Mouse (Mus musculus): Measurements from ENCODE around the gene Dclre1b. TPM values are rescaled to one million over a fixed set of nuclear protein-coding genes. Genes with fewer than 3 reads are reported as not detected.
A peak's percentile ranks its signal among the peaks of the same experiment; 100 is the strongest.
"Not testable (repeated sequence)": the region's sequence is repeated elsewhere in the genome, so short reads cannot be mapped to it uniquely, and the experiment has no call there.

Gene Dclre1b
- polyA plus RNA-seq (2015; fragmentation: Nextera tagmentation; extraction: Ambion mirVana), result 31.0 and 32.7 TPM in 2 replicates

- peak within 1 kb of the TSS; percentile 80 for H3K9ac ChIP-seq
- peaks cover 17% of the 10 kb centered on the region for H3K4me1 ChIP-seq
- H3K9me3 ChIP-seq (replicated peaks), result no peaks in the 10 kb centered on the region
- ATAC-seq, result peak; percentile 99
- peaks cover 25% of the 10 kb centered on the region for H3K36me3 ChIP-seq (ENCODE audit: poor library complexity, severe bottlenecking)
- WGBS, result under 1% methylated on average over 62 of the region's 70 CpGs
- peak within 1 kb of the TSS; percentile 75 for H3K27ac ChIP-seq
- H3K4me3 ChIP-seq, result peak within 1 kb of the TSS; percentile 83
- no peaks in the 10 kb centered on the region for H3K27me3 ChIP-seq
- H3K4me2 ChIP-seq, result peak within 1 kb of the TSS; percentile 85
Measured at GRCm38 (mm10) chr3:103808891-103809798, at the start of gene Dclre1b, which contains the start of the genes Ap4b1 and Gm43064. Gene Dclre1b, minus strand, starts transcription at chr3:103809444. Gene Ap4b1, plus strand, starts transcription at chr3:103809520. Gene Gm43064, plus strand, starts transcription at chr3:103809573.

DNA sequence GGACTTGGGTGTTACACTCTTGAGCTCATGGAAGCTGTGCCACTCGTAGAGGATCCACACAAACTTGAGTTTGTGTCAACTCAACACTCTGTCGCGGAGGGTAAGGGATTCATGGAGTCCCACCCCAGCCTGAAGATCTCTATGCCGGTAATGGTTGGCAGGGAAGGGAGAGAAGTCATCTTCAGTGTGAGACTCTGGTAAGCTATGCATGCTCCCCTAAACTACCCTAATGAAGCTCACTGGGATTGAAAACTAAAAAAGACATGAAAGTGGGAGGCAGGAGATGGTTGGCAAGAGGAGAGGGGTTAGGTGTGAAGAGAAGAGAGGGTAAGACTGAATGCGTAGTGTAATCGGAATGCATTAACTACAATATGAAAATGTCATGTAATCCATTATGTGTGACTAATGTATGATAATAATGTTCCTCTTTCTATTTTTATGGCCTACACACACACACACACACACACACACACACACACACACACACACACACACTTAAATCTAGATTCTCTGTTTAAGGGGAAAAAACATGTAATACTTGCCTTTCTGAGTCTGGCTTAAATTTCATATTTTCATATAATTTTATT, 48.8 kb upstream of the Dclre1b start:
- Histone ChIP-seq H3K4me1 (peaks cover 7% of the 10 kb centered on the region; the same call in 1 of the 2 replicates), H3K9me3 (replicated peaks) (no peaks in the 10 kb centered on the region), H3K36me3 (ENCODE audit: poor library complexity, severe bottlenecking) (no peaks in the 10 kb centered on the region), H3K4me2 (no peak overlapping the region), H3K27ac (no peak overlapping the region), H3K27me3 (no peaks in the 10 kb centered on the region), H3K4me3 (no peak overlapping the region), H3K9ac (no peak overlapping the region)
- ATAC-seq, result no peak
- 96% methylated on average over 6 of the region's 6 CpGs for WGBS

- no peaks in the 10 kb centered on the region for H3K9me3 ChIP-seq (replicated peaks)
- no peaks in the 10 kb centered on the region for H3K36me3 ChIP-seq (ENCODE audit: poor library complexity, severe bottlenecking)
- peaks cover 7% of the 10 kb centered on the region; the same call in 1 of the 2 replicates for H3K4me1 ChIP-seq
- no peak overlapping the region for H3K4me3 ChIP-seq
- H3K27ac ChIP-seq, result no peak overlapping the region
- WGBS, result 93% methylated on average over 7 of the region's 7 CpGs
- no peak overlapping the region for H3K9ac ChIP-seq
- no peak overlapping the region for H3K4me2 ChIP-seq
- H3K27me3 ChIP-seq, result no peaks in the 10 kb centered on the region
- ATAC-seq, result no peak
Measured at GRCm38 (mm10) chr3:103857036-103857805, 48.0 kb upstream of the Dclre1b start.

DNA sequence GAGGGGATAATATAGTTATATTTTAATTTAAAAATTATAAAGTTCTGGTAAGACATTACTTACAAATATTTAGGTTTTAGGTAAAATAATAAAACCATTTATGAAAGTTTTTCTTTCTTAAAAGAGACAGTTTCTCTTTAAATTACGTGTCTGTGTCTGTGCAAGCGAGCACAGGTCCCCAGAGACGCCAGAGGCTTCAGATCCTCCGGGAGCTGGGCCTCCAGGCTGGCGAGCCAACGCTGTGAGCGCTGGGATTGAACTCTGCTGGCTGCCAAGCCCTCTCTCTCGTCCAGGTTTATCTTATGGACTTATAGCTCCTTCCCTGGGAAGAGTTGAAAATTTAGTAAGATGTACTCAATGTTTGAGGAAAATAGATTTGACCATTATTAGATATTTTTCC, 44.6 kb upstream of the Dclre1b start:
- no peak overlapping the region for H3K27ac ChIP-seq
- ATAC-seq, result no peak

GRCm38 (mm10) chr3:103852565-103853299, 43.5 kb upstream of the Dclre1b start:
- Histone ChIP-seq H3K36me3 (ENCODE audit: poor library complexity, severe bottlenecking) (no peaks in the 10 kb centered on the region), H3K9me3 (replicated peaks) (no peaks in the 10 kb centered on the region), H3K4me1 (no peaks in the 10 kb centered on the region), H3K4me2 (no peak overlapping the region), H3K27ac (no peak overlapping the region), H3K9ac (no peak overlapping the region), H3K4me3 (no peak overlapping the region), H3K27me3 (no peaks in the 10 kb centered on the region)
- ATAC-seq, result no peak
- 69% methylated on average over 3 of the region's 3 CpGs for WGBS

More for the DNA sequence above, 44.6 kb upstream of the Dclre1b start:
- H3K4me1 ChIP-seq, result no peaks in the 10 kb centered on the region
- 72% methylated on average over 8 of the region's 8 CpGs for WGBS
- no peak overlapping the region for H3K9ac ChIP-seq
- no peaks in the 10 kb centered on the region for H3K36me3 ChIP-seq (ENCODE audit: poor library complexity, severe bottlenecking)
- H3K4me2 ChIP-seq, result no peak overlapping the region
- no peak overlapping the region for H3K4me3 ChIP-seq
- H3K27me3 ChIP-seq, result no peaks in the 10 kb centered on the region
- H3K9me3 ChIP-seq (replicated peaks), result no peaks in the 10 kb centered on the region

GRCm38 (mm10) chr3:103851882-103852281, 42.6 kb upstream of the Dclre1b start:
- 91% methylated on average over 8 of the region's 8 CpGs for WGBS
- Histone ChIP-seq H3K36me3 (ENCODE audit: poor library complexity, severe bottlenecking) (no peaks in the 10 kb centered on the region), H3K9ac (no peak overlapping the region), H3K27ac (no peak overlapping the region), H3K4me2 (no peak overlapping the region), H3K4me1 (no peaks in the 10 kb centered on the region), H3K4me3 (no peak overlapping the region), H3K9me3 (replicated peaks) (no peaks in the 10 kb centered on the region), H3K27me3 (no peaks in the 10 kb centered on the region)
- ATAC-seq, result no peak

- Histone ChIP-seq H3K9me3 (replicated peaks) (no peaks in the 10 kb centered on the region), H3K27ac (no peak overlapping the region), H3K27me3 (no peaks in the 10 kb centered on the region), H3K9ac (no peak overlapping the region), H3K4me1 (no peaks in the 10 kb centered on the region), H3K36me3 (ENCODE audit: poor library complexity, severe bottlenecking) (no peaks in the 10 kb centered on the region), H3K4me2 (no peak overlapping the region), H3K4me3 (no peak overlapping the region)
- 94% methylated on average over 6 of the region's 6 CpGs for WGBS
- ATAC-seq, result no peak
Measured at GRCm38 (mm10) chr3:103851481-103851880, 42.2 kb upstream of the Dclre1b start.

GRCm38 (mm10) chr3:103850644-103851363, 41.6 kb upstream of the Dclre1b start:
- no peaks in the 10 kb centered on the region for H3K27me3 ChIP-seq
- no peak overlapping the region for H3K9ac ChIP-seq
- H3K4me2 ChIP-seq, result no peak overlapping the region
- H3K9me3 ChIP-seq (replicated peaks), result no peaks in the 10 kb centered on the region
- no peak overlapping the region for H3K27ac ChIP-seq
- no peaks in the 10 kb centered on the region for H3K4me1 ChIP-seq
- no peaks in the 10 kb centered on the region for H3K36me3 ChIP-seq (ENCODE audit: poor library complexity, severe bottlenecking)
- no peak overlapping the region for H3K4me3 ChIP-seq
- WGBS, result 87% methylated on average over 9 of the region's 9 CpGs
- ATAC-seq, result no peak

DNA sequence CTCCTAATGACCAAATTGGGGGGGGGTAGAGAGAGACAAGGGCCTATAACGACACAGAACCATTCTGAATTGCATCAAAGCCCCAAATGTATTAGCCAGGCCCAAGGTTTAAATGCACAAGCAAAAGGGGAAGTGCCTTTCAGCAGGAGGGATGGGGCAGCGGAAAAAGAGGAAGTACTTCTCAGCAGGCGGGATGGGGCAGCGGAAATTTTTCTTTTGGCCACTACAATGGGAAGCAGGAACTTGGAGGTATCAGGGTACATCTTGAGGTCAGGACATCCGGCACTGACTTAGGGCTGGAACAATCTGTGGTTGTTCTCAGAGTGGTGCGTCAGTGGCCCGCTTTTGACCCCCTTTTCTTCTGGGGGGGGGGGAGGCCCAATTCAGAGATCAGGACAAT, 31.7 kb upstream of the Dclre1b start:
- not testable (repeated sequence) for ATAC-seq; H3K9me3 ChIP-seq (replicated peaks); H3K4me2 ChIP-seq; H3K36me3 ChIP-seq (ENCODE audit: poor library complexity, severe bottlenecking); H3K4me3 ChIP-seq; H3K27me3 ChIP-seq; H3K9ac ChIP-seq; H3K4me1 ChIP-seq; H3K27ac ChIP-seq
- 95% methylated on average over 7 of the region's 7 CpGs for WGBS

- not testable (repeated sequence) for H3K9ac ChIP-seq; H3K27me3 ChIP-seq; H3K4me3 ChIP-seq; ATAC-seq; H3K4me2 ChIP-seq; H3K4me1 ChIP-seq; H3K36me3 ChIP-seq (ENCODE audit: poor library complexity, severe bottlenecking); H3K9me3 ChIP-seq (replicated peaks); H3K27ac ChIP-seq
- 71% methylated on average over 3 of the region's 3 CpGs for WGBS
Measured at GRCm38 (mm10) chr3:103840195-103840594, 31.0 kb upstream of the Dclre1b start.

GRCm38 (mm10) chr3:103839711-103840110, 30.5 kb upstream of the Dclre1b start:
- Histone ChIP-seq H3K4me1 (no peaks in the 10 kb centered on the region), H3K9me3 (replicated peaks) (no peaks in the 10 kb centered on the region), H3K36me3 (ENCODE audit: poor library complexity, severe bottlenecking) (no peaks in the 10 kb centered on the region), H3K4me3 (no peak overlapping the region), H3K4me2 (no peak overlapping the region), H3K27ac (no peak overlapping the region), H3K27me3 (no peaks in the 10 kb centered on the region), H3K9ac (no peak overlapping the region)
- 89% methylated on average over 6 of the region's 6 CpGs for WGBS
- ATAC-seq, result no peak
